Mouse (Mus musculus): ENCODE measurements around the gene Aspg.

Gene Aspg

DNA sequence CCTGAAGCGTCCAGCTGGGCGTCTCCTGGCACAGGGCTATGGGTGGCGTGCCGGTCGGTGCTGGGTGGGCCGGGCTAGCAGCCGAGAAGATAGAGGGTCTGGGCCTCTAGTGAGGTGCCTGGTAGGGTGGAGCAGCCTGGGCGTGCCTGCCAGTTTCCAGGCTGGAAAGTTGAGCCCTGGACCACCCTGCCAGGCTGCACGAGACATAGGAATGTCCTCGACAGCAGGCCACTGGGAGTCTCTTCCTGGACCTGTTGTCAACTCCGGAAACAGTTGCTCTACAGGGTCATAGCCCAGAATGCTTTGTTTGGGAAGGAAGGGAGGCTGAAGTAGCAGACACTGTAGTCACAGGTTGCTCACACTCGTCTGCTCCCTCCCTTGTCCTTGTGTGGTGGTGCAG lies 47.1 kb downstream of the Aspg start:
- DNase-seq = no peak

DNA sequence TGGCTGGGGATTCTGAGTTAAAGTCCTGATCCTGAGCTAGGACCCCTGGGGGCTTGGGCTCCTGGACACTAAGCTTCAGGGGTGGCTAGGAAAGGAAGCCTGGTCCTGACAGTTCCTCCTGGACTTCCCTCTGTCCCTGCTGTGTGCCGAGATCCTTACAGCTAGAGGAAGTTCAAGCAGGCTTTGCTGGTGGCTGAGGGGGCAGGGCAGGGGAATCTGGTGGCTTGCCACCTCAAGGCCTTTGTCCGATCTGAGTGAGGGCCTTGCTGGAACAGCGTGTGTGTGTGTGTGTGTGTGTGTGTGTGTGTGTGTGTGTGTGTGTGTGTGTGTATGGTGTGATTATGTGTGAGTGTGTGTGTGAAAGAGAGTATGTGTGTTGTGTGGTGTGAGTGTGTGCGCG lies 48.0 kb downstream of the Aspg start:
- DNase-seq = no peak

DNA sequence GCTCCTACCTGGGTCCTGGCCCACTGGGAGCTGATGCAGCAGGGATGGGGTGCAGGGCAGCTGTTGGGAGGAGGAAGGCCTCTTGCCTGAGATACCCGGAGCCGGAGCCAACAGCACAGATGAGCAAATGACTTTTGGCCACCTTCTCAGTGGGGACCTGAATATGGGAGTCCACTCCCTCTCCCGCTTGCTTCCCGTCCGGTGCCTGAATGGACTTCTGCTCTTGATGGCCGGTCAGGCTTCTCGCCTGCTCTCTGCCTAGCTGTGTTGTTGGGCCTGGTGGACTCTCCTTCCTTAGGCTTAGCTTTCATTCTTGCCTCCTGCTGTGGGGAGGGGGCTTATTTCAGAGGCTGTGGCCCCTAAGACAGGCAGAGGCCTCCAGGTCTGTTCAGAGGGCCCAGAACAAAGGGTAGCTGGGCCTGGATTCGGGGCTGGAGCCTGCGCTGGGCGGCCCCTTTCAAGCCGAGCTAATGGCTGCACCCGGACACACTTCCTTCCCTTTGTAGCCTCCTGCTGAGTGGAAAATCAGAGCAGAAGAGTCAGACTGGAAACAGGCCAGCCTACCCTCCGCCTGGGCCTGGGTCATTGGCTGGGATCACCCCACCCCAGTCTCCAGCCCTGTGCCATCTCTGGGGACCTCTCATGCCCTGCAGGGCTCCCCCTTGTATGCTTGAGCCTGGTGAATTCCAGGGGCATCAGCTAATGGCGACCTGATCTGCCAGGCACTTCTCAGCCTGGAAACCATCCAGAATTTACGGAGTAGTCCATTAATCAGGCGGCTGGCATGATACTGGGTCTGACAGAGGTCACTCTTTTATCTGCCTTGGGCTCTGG lies 49.0 kb downstream of the Aspg start:
- DNase-seq = no peak

DNA sequence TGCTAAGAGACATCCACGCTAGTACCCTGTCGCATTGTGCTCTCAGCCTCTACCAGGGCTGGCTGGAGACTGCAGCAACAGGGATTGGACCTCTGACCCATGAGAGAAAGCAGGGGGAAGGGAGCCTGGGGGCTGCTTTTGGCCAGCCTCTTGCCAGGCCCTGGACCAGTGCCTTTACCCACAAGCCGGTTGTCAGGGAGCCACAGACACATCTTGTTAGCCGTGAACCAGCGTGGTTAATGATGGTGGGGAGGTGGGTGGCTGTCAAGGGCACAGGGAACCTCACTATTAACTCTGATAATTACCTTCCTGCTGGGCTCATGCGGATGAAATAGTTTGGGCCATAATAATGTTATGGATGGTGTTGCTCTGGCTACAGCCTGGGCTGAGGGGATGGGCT lies 50.3 kb downstream of the Aspg start:
- no peak for DNase-seq

DNA sequence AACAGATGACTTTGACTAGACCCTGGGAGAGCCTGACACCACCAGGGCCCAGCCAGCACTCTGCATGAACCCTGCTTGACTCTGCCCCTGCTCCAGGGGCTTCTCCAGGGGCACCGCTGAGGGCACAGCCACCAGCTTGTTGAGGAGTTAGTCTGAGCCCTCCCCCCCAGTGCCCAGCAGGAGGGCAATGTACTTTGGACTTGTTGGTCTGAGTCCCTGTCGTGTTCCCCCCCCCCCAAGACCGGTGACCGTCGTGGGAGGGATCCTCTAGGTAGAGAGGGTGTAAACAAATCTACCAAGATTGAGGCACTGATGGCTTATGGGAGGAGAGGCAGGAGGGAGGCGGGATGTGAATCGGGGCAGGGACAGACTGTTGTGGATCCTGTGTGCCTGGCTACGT lies 51.8 kb downstream of the Aspg start:
- DNase-seq = no peak

DNA sequence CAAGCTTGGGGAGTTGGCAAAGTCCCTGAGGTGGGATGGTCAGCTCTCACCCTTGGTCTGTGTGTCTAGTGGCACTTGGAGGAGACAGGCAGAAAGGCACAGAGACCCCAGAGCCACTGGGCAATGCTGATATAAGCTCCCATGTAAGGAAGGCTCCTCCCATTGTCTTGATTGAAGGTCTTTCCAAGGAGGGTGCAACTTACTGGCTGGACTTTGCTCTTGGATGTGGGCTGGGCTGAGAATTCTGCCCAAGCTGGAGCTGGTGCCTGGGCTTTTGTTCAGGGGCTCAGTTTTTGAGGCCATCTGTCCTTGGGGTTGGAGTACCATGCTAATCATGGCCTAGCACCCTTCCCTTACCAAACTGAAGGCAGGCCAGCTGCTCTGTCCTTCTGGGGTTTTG lies 52.3 kb downstream of the Aspg start:
- DNase-seq = no peak

DNA sequence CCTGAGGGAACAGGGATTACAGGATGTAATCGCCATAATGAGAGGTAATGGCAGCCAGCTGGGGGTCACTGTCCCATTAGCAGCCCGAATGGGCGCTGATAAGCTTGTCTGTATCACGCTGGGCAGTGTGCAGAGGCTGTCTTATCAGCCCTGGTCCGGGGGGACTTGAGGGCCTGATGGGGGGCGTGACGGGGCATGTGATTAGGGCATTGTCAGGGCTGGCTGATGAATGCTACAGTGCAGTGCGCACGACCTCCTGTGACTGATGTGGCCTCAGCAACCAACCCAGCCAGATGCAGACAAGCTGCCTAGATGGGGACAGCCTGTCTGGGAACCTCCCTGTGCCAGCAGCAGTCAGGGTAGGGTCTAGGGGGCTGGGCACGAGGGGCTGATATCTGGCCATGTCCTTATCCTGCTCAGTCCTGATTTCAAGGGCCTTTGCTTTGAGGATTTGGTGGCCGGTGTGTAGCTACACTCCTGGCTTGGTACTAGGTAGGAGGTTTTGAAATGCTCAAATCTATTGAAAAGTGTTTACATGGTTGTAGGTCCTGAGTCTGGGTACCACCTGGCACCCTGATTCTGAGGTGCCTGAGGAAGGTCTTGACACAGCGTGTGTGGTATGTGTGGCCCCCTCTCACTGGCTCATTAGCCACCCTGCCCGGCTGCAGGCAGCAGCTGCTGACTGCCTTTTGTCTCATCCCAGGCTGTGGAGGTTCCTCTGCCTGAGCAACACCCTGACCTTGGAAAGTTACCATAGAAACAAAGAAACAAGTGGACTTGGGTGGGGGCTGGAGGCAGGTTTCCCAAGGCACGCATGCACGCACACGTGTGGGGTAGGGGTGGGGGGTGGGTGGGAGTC lies 57.7 kb downstream of the Aspg start:
- no peak for DNase-seq

DNA sequence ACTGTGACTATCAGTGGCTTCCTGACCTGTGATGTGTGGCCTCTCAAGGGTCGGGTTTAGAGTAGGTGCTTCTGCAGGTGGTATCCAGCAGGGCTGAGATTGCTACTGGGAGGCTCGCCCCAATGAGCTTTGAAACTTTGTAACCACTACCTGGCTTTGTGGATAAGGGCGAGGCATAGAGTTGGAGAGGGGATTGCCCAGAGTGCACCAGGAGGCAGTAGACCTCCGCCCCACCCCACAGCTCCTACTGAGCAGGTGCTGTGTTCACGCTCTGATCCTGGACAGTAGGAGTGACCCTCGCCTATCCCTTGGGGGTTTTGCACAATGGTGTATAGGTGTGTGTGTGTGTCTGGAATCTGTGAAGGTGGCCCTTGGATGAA lies 58.4 kb downstream of the Aspg start:
- DNase-seq = no peak

DNA sequence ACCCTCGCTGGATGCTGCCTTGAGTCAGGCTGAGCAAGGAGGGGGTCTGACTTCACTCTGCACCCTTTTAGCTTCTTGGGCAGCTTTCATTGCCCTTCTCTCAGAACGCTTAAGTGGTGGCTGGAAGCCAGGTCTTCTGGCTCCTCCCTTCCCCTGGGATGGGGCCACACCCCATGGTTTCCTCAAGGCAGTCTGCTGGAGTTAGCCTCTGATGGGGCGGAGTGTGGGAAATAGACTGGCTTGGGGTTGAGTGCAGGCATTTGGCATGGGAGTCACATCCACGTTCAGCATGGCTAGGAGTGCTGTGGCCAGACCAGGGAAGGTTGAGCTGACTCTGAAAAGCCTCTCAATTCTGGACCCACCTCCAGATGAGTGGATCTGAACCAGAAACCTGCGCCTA lies 62.8 kb downstream of the Aspg start:
- DNase-seq = no peak

DNA sequence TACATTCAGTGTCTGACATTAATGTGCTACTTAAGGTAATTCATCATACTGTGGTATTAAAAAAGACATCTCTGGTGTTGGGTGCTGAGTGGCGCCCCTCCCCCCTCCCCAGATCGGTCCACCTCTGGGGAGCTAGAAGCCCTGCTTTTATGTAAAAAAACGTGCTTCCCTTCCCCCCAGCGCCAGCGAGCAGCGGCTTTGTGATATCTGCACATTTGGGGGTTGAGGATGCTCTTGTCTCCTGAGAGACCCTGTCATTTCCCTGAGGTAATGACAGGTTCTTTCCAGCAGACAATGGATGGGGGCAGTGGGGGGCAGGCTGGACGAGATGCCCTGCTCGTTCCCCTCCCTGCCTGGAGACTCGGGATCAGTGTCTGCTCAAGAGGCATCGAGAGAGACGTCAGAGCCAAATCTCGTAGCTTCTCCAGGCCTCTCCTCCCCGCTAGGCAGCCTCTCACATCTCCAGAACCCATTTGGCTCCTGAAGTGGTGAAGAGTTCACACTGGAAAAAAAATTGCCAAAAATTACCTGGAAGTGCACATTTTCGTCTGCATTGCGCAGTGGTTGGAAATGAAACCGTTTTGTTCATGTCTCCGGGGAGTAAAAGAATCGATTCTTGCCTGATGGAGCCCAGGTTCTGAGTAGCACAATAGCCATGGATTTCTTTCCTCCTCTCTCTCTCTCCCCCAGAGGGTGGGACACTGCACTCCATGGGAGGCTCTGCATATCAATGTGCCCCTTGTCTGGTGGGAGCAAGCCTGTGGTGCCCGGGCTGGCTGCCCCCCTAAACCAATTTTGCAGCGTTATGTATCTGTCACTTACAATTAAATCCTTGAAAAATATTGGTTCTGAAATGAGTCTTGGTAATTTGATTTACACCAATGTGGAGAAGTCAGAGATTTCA lies 64.4 kb downstream of the Aspg start:
- no peak for DNase-seq

DNA sequence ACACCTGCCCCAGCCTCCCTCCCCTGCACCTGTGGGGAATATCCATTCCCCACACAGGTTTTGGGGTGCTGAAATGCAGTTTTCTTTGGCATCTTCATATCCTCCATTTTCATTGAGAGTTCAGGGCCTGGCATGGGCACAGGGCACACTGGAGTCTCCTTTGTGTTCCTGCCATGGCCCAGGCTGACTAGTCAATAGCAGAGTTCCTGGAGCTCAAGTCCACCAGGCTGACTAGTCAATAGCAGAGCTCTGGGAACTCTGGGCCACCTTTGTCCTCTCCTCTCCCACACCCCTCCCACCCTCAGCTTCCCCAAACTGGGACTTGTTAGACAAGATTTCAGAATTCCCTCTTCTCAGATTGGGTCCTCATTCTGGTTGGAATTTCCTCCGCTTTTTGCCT lies 65.2 kb downstream of the Aspg start:
- no peak for DNase-seq

DNA sequence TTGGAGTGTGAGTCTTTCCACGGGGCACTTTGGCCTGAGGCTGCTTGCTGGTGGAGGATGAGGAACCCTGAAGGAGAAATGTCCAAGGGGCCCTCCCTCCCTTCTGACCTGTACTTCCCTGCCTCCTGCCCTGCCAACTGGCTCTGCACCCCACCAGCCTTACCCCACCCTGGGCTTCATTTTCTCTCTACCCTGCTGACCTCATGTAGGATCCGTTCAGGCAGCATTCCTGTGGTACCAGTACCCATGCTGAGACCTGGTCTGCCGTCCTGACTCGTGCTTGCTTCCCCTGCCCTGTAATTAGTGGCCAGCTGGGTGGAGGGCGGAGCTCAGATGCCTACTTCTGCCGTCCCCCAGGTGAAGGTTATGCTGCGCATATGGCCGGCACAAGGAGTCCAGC lies 65.7 kb downstream of the Aspg start:
- no peak for DNase-seq

All from cerebellum, adult 9-11 months (tissue).